Mouse (Mus musculus) thymus, postnatal 0 days (tissue): ENCODE results near the gene Rmdn2. TPM values are rescaled to one million over a fixed set of nuclear protein-coding genes. Genes with fewer than 3 reads are reported as not detected.

Experiments
- DNase-seq: peaks from one replicate; pipeline ENCODE4 v3.0.0-alpha.2; 2015; ENCODE audit warnings: low spot score
- polyA plus RNA-seq: library from polyadenylated mRNA; unstranded; fragments of >200 nt; fragmentation: Nextera tagmentation; extraction: Ambion mirVana; gene quantifications from 2 replicates; pipeline ENCODE4 v1.2.1, GENCODE M21; 2015

Gene Rmdn2
- polyA plus RNA-seq, result 5.3 and 5.5 TPM in 2 replicates

GRCm38 (mm10) chr17:79611545-79611944 lies at the start of gene Rmdn2:
TSS of gene Rmdn2 (plus strand) at chr17:79611863.
- DNase-seq, result no peak

- DNase-seq, result no peak
Observed at GRCm38 (mm10) chr17:79563067-79563620, 48.5 kb upstream of the Rmdn2 start.

- DNase-seq, result no peak
Observed at GRCm38 (mm10) chr17:79563721-79564120, 47.9 kb upstream of the Rmdn2 start.

- DNase-seq, result no peak
Observed at GRCm38 (mm10) chr17:79565241-79565961, 46.3 kb upstream of the Rmdn2 start.

GRCm38 (mm10) chr17:79568401-79568800 lies 43.3 kb upstream of the Rmdn2 start:
- no peak for DNase-seq

- no peak for DNase-seq
Observed at GRCm38 (mm10) chr17:79578328-79578727, 33.3 kb upstream of the Rmdn2 start.

GRCm38 (mm10) chr17:79580264-79580920 lies 31.3 kb upstream of the Rmdn2 start:
- peak; percentile 61 for DNase-seq

GRCm38 (mm10) chr17:79583466-79583865 lies 28.2 kb upstream of the Rmdn2 start:
- no peak for DNase-seq

- DNase-seq, result no peak
Observed at GRCm38 (mm10) chr17:79584246-79584800, 27.3 kb upstream of the Rmdn2 start.

- no peak for DNase-seq
Observed at GRCm38 (mm10) chr17:79589913-79590312, 21.8 kb upstream of the Rmdn2 start.

GRCm38 (mm10) chr17:79595996-79596395 lies 15.7 kb upstream of the Rmdn2 start:
- DNase-seq, result no peak

GRCm38 (mm10) chr17:79598151-79598550 lies 13.5 kb upstream of the Rmdn2 start:
- DNase-seq, result no peak

- DNase-seq, result no peak
Observed at GRCm38 (mm10) chr17:79598596-79599577, 12.8 kb upstream of the Rmdn2 start.

GRCm38 (mm10) chr17:79600108-79600507 lies 11.6 kb upstream of the Rmdn2 start:
- no peak for DNase-seq

GRCm38 (mm10) chr17:79602381-79602780 lies 9.3 kb upstream of the Rmdn2 start:
- DNase-seq, result no peak

- DNase-seq, result peak; percentile 55
Observed at GRCm38 (mm10) chr17:79603427-79603826, 8.2 kb upstream of the Rmdn2 start.

- DNase-seq, result no peak
Observed at GRCm38 (mm10) chr17:79605794-79606193, 5.9 kb upstream of the Rmdn2 start.

- DNase-seq, result no peak
Observed at GRCm38 (mm10) chr17:79609697-79610096, 2.0 kb upstream of the Rmdn2 start.

- no peak for DNase-seq
Observed at GRCm38 (mm10) chr17:79610163-79610755, 1.4 kb upstream of the Rmdn2 start.
